Comparison of ENCODE assay signal across 13 mouse cellular contexts in the genomic region with DNA sequence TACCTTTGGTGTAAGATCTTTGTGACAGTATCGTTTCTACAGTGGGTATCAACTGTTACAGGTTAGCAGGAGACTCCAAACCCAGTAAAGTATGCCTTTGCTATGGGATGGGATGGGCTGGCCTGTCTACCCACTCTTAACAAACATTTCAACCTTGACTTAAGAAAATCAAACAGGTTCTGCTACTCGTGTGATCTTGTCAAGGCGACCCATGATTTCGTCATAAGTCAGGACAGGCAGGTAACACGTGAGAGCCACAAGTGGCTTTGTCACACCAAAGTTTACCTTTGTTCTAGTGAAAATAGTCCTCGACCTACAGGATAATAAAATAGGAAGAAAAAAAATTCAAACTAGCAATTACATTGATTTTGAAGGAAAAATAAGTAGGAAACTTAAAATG. TPM values are rescaled to one million over a fixed set of nuclear protein-coding genes. Genes with fewer than 3 reads are reported as not detected.
"Had no signal": no experiment of that assay in that cellular context is flagged by ENCODE, and none has a peak within 500 bp of the region (broad histone marks: within the 10 kb centered on the region; RNA-seq: fewer than 3 reads in every experiment).

No protein-coding gene starts in this region.

- H3K27ac ChIP-seq: limb, embryonic 15.5 days; liver, embryonic 14.5 days; midbrain, embryonic 12.5 days had no signal

- ATAC-seq: midbrain, embryonic 16.5 days had no signal

- H3K36me3 ChIP-seq: limb, embryonic 15.5 days; midbrain, embryonic 12.5 days had no signal

- DNase-seq: kidney, adult 8-10 months; kidney, postnatal 25 days; layer of hippocampus, adult 9-11 months; layer of hippocampus, postnatal 36 days; lung, embryonic 14.5 days; right cerebral cortex, postnatal 14 days; thymus, adult 18-20 months; thymus, postnatal 14 days had no signal

- H3K4me3 ChIP-seq: midbrain, embryonic 12.5 days had no signal

- H3K27me3 ChIP-seq: limb, embryonic 15.5 days had no signal

RNA-seq across cellular contexts. Expression of a gene that starts 49.5 kb away (rescaled TPM):
- total RNA-seq: megakaryocyte-erythroid progenitor cell, adult 5-6 weeks had no signal
